Mouse (Mus musculus): ENCODE measurements around the gene Csnk1d.

- TF ChIP-seq CTCF (IDR thresholded peaks at IDR 0.05; ENCODE audit: low read depth, low read length) (no peak), GATA1 (IDR thresholded peaks at IDR 0.05; ENCODE audit: borderline replicate concordance, low read length) (no peak), GATA2 (IDR thresholded peaks at IDR 0.05; ENCODE audit: borderline replicate concordance, low read depth, low read length) (no peak)
These were observed 31.6 kb downstream of the Csnk1d start for GRCm38 (mm10) chr11:120959564-120959963.
